Mouse (Mus musculus) MEL (cell line): ENCODE results near the gene H2-DMb1. TPM values are rescaled to one million over a fixed set of nuclear protein-coding genes. Genes with fewer than 3 reads are reported as not detected.
A peak's percentile ranks its signal among the peaks of the same experiment; 100 is the strongest.

Experiments
- DNase-seq: peaks from one replicate; pipeline ENCODE4 v3.0.0; 2011; ENCODE audit warnings: low read depth, low spot score
- H3K27ac ChIP-seq: 2 replicates; pipeline ENCODE4 v1.5.1; 2012; ENCODE audit warnings: low read depth, mild to moderate bottlenecking, control low read depth, low read length, moderate library complexity; ENCODE audit not compliant: control insufficient read depth
- H3K27me3 ChIP-seq, 2 experiments: fragments of 150-350 bp in 1 of 2; sonication (generic) in 1 of 2; 2 replicates each; pipeline ENCODE4 v1.6.1; 2012; ENCODE audit warnings: low read length in 2 of 2, mild to moderate bottlenecking in 2 of 2, improper control_type of control experiment in 1 of 2, moderate library complexity in 1 of 2; ENCODE audit not compliant: insufficient read depth in 2 of 2, control insufficient read depth in 1 of 2
- H3K36me3 ChIP-seq, 2 experiments: 2 replicates each; pipeline ENCODE4 v1.6.1; 2012 to 2014; ENCODE audit warnings: low read length in 2 of 2, improper control_type of control experiment in 1 of 2, inconsistent platforms in 1 of 2, mild to moderate bottlenecking in 1 of 2; ENCODE audit not compliant: insufficient read depth in 2 of 2, control insufficient read depth in 1 of 2
- H3K4me1 ChIP-seq, 2 experiments: fragments of 150-350 bp in 1 of 2; sonication (generic) in 1 of 2; 2 replicates each; pipeline ENCODE4 v1.6.1; 2012; ENCODE audit warnings: low read length in 2 of 2, improper control_type of control experiment in 1 of 2, mild to moderate bottlenecking in 1 of 2; ENCODE audit not compliant: insufficient read depth in 2 of 2, control insufficient read depth in 1 of 2
- H3K4me3 ChIP-seq, 2 experiments: fragments of 150-350 bp in 1 of 2; sonication (generic) in 1 of 2; 2 replicates each; pipeline ENCODE4 v1.5.1; 2012; ENCODE audit warnings: low read depth in 2 of 2, low read length in 2 of 2, mild to moderate bottlenecking in 2 of 2, moderate library complexity in 2 of 2, control low read depth in 1 of 2, improper control_type of control experiment in 1 of 2; ENCODE audit not compliant: control insufficient read depth in 1 of 2, insufficient read depth in 1 of 2
- H3K79me2 ChIP-seq: 2 replicates; pipeline ENCODE4 v1.6.1; 2012; ENCODE audit warnings: mild to moderate bottlenecking, low read length, moderate library complexity; ENCODE audit not compliant: control insufficient read depth, poor library complexity, insufficient read depth
- H3K9ac ChIP-seq: 2 replicates; pipeline ENCODE4 v1.6.1; 2012; ENCODE audit warnings: low read depth, mild to moderate bottlenecking, control low read depth, low read length, moderate library complexity; ENCODE audit not compliant: control insufficient read depth, poor library complexity, severe bottlenecking
- H3K9me3 ChIP-seq: fragments of 150-350 bp; sonication (generic); replicated peaks from 2 replicates; pipeline ENCODE4 v1.6.1; 2012; ENCODE audit warnings: mild to moderate bottlenecking, low read length, improper control_type of control experiment, moderate library complexity; ENCODE audit not compliant: insufficient read depth
- BHLHE40 ChIP-seq: IDR thresholded peaks from 2 replicates; pipeline ENCODE4 v1.6.1; 2012; ENCODE audit warnings: low read depth, mild to moderate bottlenecking, inconsistent platforms, low read length, improper control_type of control experiment, borderline replicate concordance
- CHD2 ChIP-seq: IDR thresholded peaks from 2 replicates; pipeline ENCODE4 v1.6.1; 2011; ENCODE audit warnings: low read length, improper control_type of control experiment
- ELF1 ChIP-seq: IDR thresholded peaks from 2 replicates; pipeline ENCODE4 v1.6.1; 2014; ENCODE audit warnings: low read depth, mild to moderate bottlenecking, inconsistent platforms, low read length, improper control_type of control experiment, moderate library complexity
- GATA1 ChIP-seq: IDR thresholded peaks from 2 replicates; pipeline ENCODE4 v1.6.1; 2011; ENCODE audit warnings: low read depth, low read length, improper control_type of control experiment
- KAT2A ChIP-seq: conservative IDR thresholded peaks from 2 replicates; pipeline ENCODE4 v1.6.1; 2012; ENCODE audit warnings: low read depth, low read length, improper control_type of control experiment, inconsistent platforms
- MAX ChIP-seq: IDR thresholded peaks from 2 replicates; pipeline ENCODE4 v1.6.1; 2011; ENCODE audit warnings: low read length, improper control_type of control experiment
- MAZ ChIP-seq: IDR thresholded peaks from 2 replicates; pipeline ENCODE4 v1.6.1; 2012; ENCODE audit warnings: low read depth, mild to moderate bottlenecking, inconsistent platforms, low read length, improper control_type of control experiment
- MEF2A ChIP-seq: IDR thresholded peaks from 2 replicates; pipeline ENCODE4 v1.6.1; 2014; ENCODE audit warnings: low read depth, mild to moderate bottlenecking, inconsistent platforms, low read length, improper control_type of control experiment; ENCODE audit not compliant: poor library complexity, insufficient replicate concordance, severe bottlenecking; ENCODE audit errors: extremely low read depth
- MXI1 ChIP-seq: IDR thresholded peaks from 2 replicates; pipeline ENCODE4 v1.6.1; 2011; ENCODE audit warnings: mild to moderate bottlenecking, low read depth, low read length, improper control_type of control experiment
- MYB ChIP-seq: IDR thresholded peaks from 2 replicates; pipeline ENCODE4 v1.6.1; 2011; ENCODE audit warnings: mild to moderate bottlenecking, low read depth, low read length, improper control_type of control experiment
- NRF1 ChIP-seq: IDR thresholded peaks from 2 replicates; pipeline ENCODE4 v1.6.1; 2014; ENCODE audit warnings: low read depth, mild to moderate bottlenecking, inconsistent platforms, low read length, improper control_type of control experiment, moderate library complexity; ENCODE audit not compliant: poor library complexity, insufficient read depth, severe bottlenecking
- POLR2A ChIP-seq, 2 experiments: IDR thresholded peaks; 2 replicates each; pipeline ENCODE4 v1.6.1; 2011 to 2012; ENCODE audit warnings: low read length in 2 of 2, mild to moderate bottlenecking in 2 of 2, control low read depth in 1 of 2, improper control_type of control experiment in 1 of 2, low read depth in 1 of 2, moderate library complexity in 1 of 2; ENCODE audit not compliant: control insufficient read depth in 1 of 2, insufficient read depth in 1 of 2, poor library complexity in 1 of 2
- RAD21 ChIP-seq: IDR thresholded peaks from 2 replicates; pipeline ENCODE4 v1.6.1; 2011; ENCODE audit warnings: mild to moderate bottlenecking, low read depth, low read length, improper control_type of control experiment
- SIN3A ChIP-seq: IDR thresholded peaks from 2 replicates; pipeline ENCODE4 v1.6.1; 2012; ENCODE audit warnings: low read length, improper control_type of control experiment, inconsistent platforms
- TAL1 ChIP-seq: IDR thresholded peaks from 2 replicates; pipeline ENCODE4 v1.6.1; 2012; ENCODE audit warnings: mild to moderate bottlenecking, inconsistent platforms, low read length, moderate library complexity, mixed read lengths
- USF1 ChIP-seq: IDR thresholded peaks from 2 replicates; pipeline ENCODE4 v1.6.1; 2014; ENCODE audit warnings: low read depth, mild to moderate bottlenecking, inconsistent platforms, low read length, improper control_type of control experiment, moderate library complexity
- ZC3H11A ChIP-seq: IDR thresholded peaks from 2 replicates; pipeline ENCODE4 v1.6.1; 2012; ENCODE audit warnings: low read depth, mild to moderate bottlenecking, inconsistent platforms, low read length, improper control_type of control experiment
- ZMIZ1 ChIP-seq: IDR thresholded peaks from 2 replicates; pipeline ENCODE4 v1.6.1; 2012; ENCODE audit warnings: low read depth, mild to moderate bottlenecking, inconsistent platforms, low read length, improper control_type of control experiment, moderate library complexity
- ZNF384 ChIP-seq: IDR thresholded peaks from 2 replicates; pipeline ENCODE4 v1.6.1; 2012; ENCODE audit warnings: low read depth, mild to moderate bottlenecking, inconsistent platforms, low read length, improper control_type of control experiment
- polyA plus RNA-seq, 2 experiments: library from polyadenylated mRNA; stranded (reverse) in 1 of 2; unstranded in 1 of 2; fragments of >175 nt in 1 of 2; fragments of >200 nt in 1 of 2; gene quantifications; 2 replicates each; pipeline versions ENCODE4 v1.2.1 to v1.2.4; 2012; ENCODE audit warnings: low replicate concordance in 2 of 2, low read depth in 1 of 2; ENCODE audit not compliant: insufficient read length in 2 of 2, insufficient read depth in 1 of 2, missing spikeins in 1 of 2
- total RNA-seq: library from RNA; depleted of rRNA; stranded (reverse); fragments of 300-350 nt; gene quantifications from 2 replicates; pipeline ENCODE4 v1.2.3, GENCODE M21; 2012

The H2-DMb1 gene
- total and polyA plus RNA-seq, 3 experiments = 0.67 TPM; not detected in 2

GRCm38 (mm10) chr17:34206731-34207130, 53.9 kb downstream of the H2-DMb1 start:
- H3K4me3 ChIP-seq = no peak overlapping the region

GRCm38 (mm10) chr17:34207456-34207855, 54.6 kb downstream of the H2-DMb1 start:
- TF ChIP-seq POLR2A (IDR thresholded peaks at IDR 0.05; ENCODE audit: control insufficient read depth in 1 of 2, insufficient read depth in 1 of 2, low read depth in 1 of 2, low read length in 2 of 2, poor library complexity in 1 of 2) (0 out of 4 replicates have a peak, but pooled peaks of 1 of the 2 experiments have one; percentile 33), ELF1 (no peak), TAL1 (no peak), RAD21 (no peak)
- Histone ChIP-seq H3K4me3 (no peak overlapping the region), H3K9ac (no peak overlapping the region), H3K36me3 (peaks cover under 1 to 28% of the 10 kb centered on the region in 2 experiments; a peak in 3 of 4 replicates), H3K79me2 (peaks cover 13% of the 10 kb centered on the region), H3K4me1 (peaks cover 14 to 43% of the 10 kb centered on the region in 2 experiments), H3K9me3 (no peaks in the 10 kb centered on the region), H3K27ac (no peak overlapping the region), H3K27me3 (no peaks in the 10 kb centered on the region)
- peak; percentile 42 for DNase-seq

More at GRCm38 (mm10) chr17:34206731-34207130, 53.9 kb downstream of the H2-DMb1 start:
- Histone ChIP-seq H3K4me1 (peaks cover 9 to 38% of the 10 kb centered on the region in 2 experiments), H3K79me2 (peaks cover 13% of the 10 kb centered on the region), H3K27me3 (no peaks in the 10 kb centered on the region), H3K9me3 (no peaks in the 10 kb centered on the region), H3K27ac (no peak overlapping the region), H3K9ac (no peak overlapping the region), H3K36me3 (peaks cover 0 to 23% of the 10 kb centered on the region in 2 experiments; a peak in 2 of 4 replicates)
- no peak for DNase-seq
- TF ChIP-seq MYB (no peak), RAD21 (no peak), MXI1 (no peak), GATA1 (no peak), CHD2 (no peak), MEF2A (no peak), KAT2A (no peak), ZMIZ1 (no peak), TAL1 (no peak), NRF1 (no peak), USF1 (no peak), MAX (no peak), BHLHE40 (no peak), ELF1 (no peak), MAZ (no peak), ZNF384 (no peak), ZC3H11A (no peak), SIN3A (no peak)
